Mouse (Mus musculus): ENCODE data around the gene Ccr8.

GRCm38 (mm10) chr9:120112472-120112871 is 20.6 kb downstream of the Ccr8 start:
- no peak for TF ChIP-seq GATA1 (IDR thresholded peaks at IDR 0.05; ENCODE audit: borderline replicate concordance, low read length)
- no peak for TF ChIP-seq FLI1 (IDR thresholded peaks at IDR 0.05; ENCODE audit: low read length)

Data from megakaryocyte, embryonic 14.5 days (primary cell).